Mouse (Mus musculus): ENCODE data around the gene Emilin2.

The Emilin2 gene

DNA sequence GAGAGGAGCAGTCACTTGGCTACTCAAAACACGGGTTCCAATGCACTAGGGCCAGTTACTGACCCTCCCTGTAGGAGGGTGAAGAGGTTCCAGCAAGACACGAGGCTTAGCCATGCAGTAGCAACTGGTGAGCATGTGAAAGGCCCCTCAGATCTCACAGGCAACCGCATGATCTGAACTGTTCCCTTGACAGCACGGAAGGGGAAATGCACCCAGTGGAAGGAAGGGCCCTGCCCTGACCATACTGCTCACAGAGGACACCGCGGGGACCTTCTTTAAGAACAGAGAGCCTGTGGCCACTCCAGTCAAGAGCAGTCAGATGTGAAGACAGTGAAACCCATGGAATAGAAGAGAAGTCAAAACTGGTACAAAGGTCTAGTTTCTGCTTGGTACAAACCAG lies 48.6 kb downstream of the Emilin2 start:
- DNase-seq = no peak

DNA sequence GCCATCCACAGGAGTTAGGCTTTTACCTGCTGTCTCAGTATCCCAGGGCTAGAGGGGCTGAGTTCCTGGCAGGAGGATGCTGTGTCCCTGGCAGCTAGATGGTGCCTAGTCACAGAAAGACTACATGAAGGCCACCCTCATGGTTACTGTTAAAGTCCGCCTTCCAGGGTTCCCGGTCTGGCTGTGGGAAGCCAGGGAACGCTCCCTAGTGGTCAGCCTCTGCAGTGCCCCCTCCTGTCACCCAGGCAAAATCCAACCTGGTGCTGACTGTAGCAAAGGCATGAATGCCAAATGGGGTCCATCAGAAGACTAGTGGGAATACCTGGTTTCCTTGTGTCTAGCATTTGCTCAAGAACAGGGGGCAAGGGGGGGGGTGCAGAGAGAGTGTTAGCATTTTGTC lies 51.1 kb downstream of the Emilin2 start:
- DNase-seq = no peak

DNA sequence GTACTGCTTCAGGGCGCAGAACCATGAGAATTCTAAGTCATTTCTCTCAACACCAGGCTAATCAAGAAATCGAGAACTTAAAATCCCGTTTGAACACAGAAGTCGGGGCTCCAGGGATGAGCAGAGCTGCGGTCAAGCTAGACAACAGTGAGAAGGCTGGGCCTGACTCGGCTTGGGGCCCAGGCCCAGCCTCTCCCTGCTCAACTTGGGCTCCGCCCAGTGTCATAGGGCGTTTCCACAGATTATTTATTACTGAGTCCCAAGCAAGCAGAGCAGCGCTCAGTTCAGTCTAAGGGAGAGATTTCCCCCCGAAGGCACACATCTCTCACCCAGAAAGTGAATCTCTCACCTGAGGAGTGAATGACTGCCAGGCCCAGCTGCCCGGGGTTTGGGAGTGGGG lies 52.1 kb downstream of the Emilin2 start:
- DNase-seq = peak; percentile 31

DNA sequence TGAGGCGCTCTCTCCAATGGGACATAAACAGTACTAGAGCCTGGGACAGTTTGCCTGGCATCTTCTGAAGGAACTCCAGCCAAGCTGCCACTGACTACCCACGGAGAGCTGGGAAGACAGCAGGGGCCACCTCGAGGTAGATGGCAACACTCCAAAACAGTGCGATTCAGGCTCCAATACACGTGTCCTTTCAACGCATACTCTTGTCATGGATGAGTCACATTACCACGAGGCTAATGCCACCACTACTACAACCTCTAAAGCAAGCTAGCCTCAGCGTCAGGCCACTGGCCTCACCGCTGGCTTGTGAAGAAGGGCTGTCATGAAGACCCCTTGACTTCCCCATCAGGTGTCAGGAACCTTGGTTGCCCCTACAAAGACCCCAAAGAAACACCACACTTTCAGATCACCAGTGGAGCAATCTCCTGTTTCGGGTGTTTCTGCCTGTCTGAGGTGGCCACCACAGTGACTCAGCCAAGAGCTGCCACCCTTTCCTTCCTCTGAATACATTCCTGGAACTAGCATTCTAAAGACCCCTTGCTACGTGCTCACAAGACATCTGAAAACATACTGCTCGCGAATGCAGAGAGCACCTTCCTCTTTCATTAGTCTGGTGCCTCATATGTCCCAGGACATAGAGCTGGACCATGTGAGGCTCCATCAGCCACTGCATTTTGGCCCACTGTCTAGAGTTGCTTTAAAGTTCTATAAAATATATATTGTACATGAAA lies 54.8 kb downstream of the Emilin2 start:
- DNase-seq = no peak

DNA sequence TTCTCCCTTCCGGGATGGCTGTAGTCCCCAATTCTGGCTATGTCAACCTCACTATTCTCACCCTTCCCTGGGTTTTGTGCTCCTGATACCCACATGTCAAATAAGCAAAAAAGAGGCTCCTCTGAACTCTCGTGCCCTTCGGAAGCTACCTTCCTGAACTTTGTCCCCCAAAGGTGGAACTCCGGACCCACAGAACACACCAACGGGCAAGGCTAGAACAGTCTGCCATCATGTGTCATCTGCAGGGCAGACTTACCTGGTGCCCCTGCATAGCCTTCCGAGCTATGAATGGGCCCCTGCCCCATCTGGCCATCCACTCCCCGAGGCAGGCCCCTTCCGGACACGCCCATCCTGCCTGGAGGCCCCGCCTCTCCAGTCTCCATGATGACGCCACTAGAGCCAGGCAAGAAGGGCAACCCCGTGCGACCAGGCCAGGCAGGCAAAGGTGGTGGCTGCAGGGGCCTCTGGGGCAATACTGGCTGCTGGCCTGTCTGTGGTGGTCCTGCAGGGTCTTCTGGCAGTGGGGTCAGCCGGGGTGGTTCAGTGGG lies 55.6 kb downstream of the Emilin2 start:
- DNase-seq = no peak

DNA sequence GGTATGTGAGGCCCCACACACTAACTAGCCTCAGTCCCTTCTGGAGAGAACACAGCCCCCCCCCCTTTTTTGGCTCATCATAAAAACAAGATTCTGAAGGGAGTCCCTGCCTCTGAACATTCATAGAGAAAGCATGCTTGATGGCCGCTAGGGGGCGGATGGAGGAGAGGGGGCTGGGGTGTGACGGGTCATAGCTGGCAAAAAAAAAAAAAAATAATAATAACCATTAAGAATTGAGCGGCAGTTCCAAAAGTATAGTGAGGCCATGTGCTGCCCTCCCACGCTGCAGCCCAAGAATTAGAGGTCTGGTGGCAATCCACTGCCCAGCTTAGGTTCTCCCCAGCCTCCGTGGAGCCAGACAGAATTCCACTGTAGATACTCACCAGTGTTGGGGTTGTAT lies 57.0 kb downstream of the Emilin2 start:
- DNase-seq = peak; percentile 43

DNA sequence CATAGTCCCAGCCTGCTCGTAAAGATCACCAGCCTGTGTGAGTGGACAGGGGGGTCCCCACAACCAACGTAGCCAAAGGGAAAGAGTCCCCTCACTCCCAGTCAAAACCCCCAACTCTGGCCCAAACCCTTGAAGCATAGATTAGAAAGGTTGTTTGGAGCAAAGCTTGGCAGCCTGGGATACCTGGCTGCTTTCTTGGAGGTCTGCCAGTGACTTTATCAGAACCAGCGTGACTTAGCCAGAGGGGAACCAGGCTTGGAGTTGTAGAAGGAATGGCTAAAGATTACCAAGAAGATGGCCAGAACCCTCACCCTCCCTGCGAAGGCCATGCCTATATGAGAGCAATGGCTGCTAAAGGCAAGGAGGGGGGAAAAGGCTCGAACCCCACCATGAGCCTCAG lies 57.7 kb downstream of the Emilin2 start:
- no peak for DNase-seq

DNA sequence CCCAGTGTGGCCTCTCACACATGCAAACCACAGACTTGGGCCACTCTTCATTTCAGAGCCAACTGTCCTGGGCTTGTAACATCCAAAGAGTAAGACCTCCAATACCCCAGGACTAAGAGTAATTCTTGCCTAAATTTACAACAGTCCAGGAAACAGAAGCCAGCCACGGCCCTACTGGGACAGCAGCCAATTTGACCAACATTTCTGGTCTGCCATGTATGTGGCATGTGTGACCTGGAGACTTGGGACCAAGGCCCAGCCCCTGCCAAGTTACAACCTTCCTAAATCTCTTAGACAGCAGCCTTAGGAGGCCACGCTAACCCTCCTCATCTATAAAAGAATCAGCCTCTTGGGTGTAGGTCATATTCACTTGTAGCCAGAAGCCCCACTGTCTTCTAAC lies 58.4 kb downstream of the Emilin2 start:
- no peak for DNase-seq

DNA sequence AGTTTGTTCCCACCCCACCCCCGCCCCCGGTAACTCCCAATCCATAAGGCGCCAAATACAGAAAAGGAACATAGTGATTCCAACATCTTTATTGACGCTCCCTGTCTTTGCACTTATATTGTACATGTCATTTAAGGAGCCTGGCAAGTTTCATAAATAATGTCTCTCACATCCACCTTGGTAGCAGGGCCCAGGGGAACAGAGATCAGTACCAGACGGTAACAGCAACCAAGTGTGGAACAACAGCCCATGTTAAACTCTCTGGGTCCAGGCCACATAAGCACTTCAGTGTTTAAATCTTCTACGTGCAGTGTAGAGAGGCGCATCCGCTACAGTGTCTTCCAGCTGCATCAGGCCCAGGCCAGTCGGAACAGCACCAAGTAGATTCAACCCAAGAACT lies 59.7 kb downstream of the Emilin2 start:
- DNase-seq = no peak

DNA sequence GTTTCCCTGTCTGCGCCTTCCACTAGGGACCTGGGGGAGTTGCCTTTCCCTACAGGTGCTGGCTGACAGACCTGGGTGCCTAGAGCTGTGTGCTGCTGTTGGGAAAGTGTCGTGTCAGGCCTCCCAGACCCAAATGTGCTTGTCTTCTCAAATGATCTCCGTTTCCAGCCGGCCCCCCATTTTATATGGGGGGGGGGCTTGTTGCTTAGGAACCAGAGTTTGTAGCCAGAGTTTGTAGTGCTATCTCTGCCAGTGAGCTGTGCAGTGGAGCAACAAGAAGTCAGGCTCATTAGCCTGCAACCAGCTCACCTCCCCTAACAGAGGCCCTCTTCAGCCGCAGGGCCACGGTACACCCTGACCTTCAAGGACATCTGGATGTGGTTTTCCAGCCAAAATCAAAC lies 60.2 kb downstream of the Emilin2 start:
- peak; percentile 49 for DNase-seq

DNA sequence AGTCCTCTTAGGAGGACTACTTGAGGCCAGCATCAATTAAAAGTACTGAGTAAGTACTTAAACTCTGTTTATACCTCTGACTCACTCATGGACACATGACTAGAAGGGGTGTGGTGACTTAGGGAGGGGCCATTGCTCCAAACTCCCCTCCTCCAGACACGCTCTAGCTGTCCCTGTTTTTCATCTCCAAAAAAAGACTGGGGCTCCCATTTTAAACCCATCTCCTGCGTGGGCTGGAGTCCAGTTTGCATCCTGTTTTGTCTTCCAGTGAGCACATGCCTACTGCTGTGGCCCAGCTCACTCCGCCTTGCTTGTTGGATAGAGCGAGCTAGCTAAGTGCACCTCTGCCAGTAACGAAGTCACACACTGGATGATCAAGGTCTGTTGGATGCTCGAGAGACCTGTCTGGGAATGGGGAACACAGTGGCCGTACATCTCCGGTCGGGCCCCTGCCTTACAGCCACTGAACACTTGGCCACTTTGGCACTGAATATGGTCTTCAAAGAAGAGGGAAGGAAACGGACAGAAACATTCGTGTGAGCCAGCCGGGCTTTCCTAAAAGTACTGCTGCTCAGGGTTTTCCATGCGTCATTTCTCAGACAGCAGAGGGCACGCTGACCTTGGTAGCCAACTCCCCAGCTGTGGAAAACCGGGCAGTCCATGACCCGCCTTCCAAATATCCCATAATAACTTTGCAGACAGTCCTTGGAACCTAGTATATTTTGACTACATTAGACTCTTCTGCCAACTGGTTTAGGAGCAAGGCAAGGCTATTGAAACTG lies 60.8 kb downstream of the Emilin2 start:
- DNase-seq = no peak

DNA sequence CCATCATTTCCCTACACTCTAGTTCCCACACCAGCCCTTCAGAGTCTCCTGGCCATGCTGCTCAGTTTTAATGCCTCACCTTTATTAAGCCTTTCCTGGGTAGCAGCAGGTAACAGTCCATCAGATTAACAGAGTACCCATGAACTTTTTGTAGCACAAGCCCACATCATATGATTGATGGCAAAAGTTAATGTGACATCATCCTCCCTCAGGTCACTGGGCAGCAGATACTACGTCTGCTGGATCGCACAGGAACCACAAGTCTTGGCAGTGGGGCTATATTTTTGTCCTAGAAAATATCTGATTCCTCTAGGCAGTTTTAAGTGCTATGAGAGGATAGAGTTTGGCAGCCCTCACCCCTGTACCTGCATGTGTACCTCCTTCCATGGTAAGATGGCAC lies 61.7 kb downstream of the Emilin2 start:
- no peak for DNase-seq

DNA sequence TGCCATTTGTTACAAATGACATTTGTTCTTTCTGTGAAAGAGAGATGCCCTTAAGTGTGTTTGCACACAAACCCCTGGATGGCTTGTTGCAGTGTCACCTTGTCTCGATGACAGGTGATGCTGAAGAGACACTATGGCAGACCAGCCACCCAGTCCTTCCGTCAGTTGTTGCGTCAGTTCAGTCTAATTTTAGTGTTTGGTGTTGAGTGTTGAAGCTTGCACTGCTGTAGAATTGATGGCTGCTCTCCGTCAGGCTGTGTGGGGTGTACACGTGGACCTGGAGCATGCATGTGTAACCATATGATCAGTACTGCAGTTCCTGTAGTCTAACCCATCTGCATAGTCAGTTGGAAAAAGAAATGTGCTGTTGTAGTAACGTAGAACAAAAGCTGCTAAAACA lies 62.8 kb downstream of the Emilin2 start:
- DNase-seq = no peak

DNA sequence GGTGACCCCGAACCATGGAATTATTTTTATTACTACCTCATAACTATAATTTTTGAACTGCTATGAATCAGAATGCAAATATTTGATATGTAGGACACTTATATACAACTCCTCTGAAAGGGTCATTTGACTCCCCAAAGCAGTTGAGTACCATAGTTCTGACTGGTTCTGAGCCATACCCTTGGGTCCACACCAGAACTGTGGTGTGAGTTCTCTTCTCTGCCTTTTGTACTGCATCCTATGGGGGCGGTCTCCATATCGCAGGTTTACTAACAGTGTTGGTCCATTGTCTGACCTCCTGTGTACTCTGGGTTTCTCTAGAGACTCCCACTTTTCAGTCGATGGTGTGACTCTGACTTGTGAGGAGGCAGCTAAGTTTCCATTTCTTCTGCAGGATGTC lies 65.8 kb downstream of the Emilin2 start:
- DNase-seq = no peak

DNA sequence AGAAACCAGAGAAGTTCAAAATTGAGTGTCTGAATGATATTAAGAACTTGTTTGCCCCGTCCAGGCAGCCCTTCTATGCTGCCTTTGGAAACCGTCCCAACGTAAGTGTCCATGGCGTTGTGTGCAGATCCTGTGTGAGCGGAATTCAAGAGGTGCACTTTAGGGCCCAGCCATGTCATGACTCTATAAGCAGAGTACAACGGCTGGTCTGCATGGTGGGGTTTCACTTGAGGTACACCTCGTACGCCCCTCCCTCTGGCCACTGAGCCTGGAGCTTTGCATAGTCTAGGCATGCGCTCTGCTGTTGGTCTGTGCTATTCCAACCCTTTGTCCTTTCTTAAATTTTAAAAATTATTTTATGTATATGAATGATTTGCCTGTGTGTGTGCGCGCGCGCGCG lies 66.6 kb downstream of the Emilin2 start:
- no peak for DNase-seq

DNA sequence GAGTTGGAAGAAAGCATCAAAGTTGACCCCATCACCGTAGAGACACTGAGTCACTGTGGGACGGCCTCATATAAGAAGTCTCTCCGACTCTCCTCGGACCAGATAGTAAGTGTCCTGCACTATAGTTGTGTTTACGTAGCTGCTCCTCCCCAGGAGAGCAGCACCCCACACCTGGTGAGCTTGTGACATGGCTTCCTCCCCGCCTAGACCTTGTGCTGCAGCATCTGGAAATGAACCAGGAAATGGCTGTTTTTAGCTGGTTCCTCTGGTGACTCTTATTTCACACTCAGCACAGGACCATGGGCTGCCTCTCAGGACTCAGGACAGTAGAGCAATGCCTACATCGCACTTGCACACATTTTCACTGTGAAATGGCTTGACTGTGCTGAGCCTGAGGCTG lies 69.1 kb downstream of the Emilin2 start:
- no peak for DNase-seq

DNA sequence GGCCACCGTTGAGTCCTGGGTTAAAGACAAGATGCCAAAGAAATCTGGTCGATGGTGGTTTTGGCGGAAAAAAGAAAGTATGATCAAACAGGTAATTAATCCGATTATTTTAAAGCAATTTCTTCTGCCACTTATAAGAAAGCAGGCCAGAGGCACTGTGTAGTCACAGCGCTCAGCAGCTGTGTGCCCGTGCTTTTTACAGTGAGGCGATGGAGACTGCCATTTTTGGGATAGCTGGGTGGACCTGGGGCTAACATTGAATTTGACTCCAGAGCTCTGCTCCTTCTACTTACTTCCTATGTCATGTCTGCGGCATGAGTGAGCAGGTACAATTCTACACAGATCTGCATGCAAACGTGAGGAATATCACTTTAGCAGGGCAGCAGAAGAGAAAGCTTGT lies 71.0 kb downstream of the Emilin2 start:
- no peak for DNase-seq

DNA sequence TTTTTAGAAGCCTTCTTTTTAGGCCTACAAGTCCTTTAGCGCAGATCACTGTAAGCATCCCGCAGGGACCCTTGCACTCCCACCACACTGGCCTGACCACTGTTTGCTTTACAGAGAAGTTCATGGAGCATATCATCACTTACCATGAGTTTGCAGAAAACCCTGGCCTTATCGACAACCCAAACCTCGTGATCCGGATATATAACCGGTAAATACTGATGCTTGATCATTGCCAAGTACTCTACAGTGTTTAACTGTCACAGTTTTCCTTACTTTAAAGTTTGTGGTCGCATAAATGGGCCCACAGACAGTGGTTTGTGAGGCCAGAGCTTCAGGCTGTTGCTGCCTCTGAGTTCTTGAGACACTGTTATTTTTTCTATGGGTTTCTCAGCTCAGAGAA lies 73.3 kb downstream of the Emilin2 start:
- DNase-seq = no peak

DNA sequence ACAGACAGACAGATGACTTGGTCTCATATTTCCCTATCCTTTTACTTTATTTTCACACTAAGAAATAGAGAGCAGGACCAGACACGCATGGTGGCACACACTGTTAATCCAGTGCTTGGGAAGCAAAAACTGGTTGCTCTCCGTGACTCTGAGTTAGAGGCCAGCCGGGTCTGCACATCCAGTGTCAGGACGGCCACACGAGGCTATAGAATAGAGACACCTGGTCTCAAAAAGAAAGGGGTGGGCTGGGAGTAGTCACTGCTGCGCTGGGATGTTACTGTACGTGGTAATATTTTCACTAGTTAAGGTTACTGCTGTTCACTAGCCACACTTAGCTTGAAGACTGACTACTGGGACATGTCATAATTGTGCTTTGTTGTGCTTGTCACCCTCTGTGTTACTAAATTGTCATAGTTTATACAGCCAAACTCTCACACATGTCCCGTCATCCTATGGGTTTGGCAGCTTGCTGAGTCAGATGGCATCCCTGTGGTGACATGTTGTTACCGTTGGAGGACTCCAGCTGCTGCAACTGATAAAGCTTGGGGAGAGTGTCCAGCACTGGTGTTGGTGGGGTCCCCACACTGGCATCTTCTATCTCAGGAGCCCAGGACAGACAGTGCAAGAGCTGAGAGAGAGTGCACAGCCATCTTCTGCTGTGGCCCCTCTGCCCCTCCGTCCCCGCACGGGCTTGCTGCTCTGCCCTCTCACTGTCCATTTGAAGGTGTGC lies 76.4 kb downstream of the Emilin2 start:
- no peak for DNase-seq

DNA sequence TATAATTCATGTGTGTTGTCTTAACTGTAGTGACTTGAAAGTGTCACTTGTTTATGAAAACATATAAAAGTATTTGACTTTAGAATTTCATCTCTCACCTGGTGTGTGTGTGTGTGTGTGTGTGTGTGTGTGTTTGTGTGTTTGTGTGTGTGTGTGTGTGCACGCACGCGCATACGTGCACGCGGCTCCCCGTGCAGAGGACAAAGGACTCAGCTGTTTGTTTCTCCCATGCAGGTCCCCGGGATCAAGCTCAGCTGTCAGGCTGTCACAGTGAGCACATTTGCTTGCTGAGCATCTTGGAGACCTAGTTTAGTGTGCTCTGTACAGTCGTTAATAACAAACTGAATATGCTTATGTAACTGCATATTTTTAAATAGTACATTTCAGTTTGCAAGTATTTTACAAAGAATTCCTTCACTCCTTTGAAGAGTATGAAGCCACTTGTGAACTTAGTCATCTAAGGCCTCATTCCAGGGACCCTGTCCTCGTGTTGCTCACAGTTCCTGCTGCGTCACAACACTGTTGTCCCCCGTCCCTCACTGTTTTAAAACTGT lies 77.7 kb downstream of the Emilin2 start:
- no peak for DNase-seq

DNA sequence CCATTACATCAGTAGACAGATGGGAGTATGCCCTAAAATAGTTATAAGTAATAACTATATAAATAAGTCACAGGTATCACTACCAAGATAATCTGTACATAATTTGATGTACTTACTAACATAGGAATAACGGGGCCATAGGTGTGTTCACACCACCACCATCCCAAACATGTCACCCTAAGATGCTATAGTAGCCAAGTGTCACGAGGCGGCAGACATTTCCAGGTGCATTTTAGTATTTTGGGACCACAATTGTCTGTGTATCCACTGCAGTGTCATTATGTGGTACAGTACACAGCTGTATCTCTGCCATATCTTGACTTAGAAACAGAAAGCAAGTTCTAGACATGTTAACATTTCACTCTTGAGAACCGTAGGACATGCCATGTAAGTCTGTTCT lies 78.6 kb downstream of the Emilin2 start:
- no peak for DNase-seq

DNA sequence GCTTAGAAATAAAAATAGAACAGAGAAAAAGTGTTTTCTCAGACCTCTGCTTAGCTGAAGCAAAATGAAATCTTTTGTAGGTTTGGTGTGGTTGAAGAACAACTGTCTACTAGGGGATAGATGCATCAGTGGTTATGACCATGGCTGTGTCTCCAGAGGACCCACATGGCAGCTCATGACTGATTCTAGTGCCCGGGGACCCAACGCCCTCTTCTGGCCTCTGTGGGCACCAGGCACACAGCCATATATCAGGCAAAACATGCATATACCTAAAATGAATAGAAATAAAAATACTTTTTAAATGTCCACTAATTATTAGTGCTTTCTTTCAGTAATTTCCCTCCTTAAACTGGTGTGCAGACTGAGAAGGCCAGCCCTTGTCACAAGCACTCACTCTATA lies 79.8 kb downstream of the Emilin2 start:
- no peak for DNase-seq

DNA sequence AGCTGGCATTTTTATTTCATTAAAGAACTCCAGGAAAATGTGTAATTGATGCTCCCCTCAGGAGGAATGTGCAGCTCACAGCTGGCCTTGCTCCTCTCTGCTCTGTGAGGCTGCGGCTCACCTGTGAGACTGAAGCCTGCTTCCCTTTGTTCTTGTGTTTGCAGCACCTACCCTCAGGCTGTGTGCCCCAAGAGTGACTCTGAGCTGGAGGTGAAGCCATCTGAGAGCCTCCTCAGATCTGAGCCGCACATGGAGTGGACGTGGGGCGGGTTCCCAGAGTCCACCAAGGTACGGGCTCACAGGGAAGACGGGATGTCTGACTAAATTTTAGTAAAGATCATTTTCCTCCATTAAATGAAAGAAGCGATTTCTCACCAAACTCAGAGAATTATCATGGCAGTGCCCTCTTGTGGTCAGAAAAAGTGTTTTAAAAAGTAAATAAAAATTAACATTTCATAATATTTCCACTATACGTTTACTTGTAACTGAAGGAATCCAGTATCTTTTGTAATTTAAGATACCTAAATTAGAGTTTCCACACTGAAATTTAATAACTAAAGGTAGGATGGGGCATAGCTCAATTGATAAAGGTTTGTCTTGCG lies 81.6 kb downstream of the Emilin2 start:
- DNase-seq = peak; percentile 34

All from embryo, embryonic 11 days (tissue).